Mouse (Mus musculus): ENCODE results near the gene Rasal3.

- TF ChIP-seq POLR2A (IDR thresholded peaks at IDR 0.05; ENCODE audit: low read depth, low read length) (peak; percentile 83), CTCF (IDR thresholded peaks at IDR 0.05; ENCODE audit: extremely low read depth, insufficient read depth, insufficient read length, insufficient replicate concordance) (no peak)
These were observed 52.9 kb downstream of the Rasal3 start, which contains the start of gene Akap8l for GRCm38 (mm10) chr17:32350382-32350983.
